Mouse (Mus musculus) telencephalon, adult 2 months (tissue): ENCODE results near the gene 1810030O07Rik.
"Not testable (repeated sequence)": the region's sequence is repeated elsewhere in the genome, so short reads cannot be mapped to it uniquely, and the experiment has no call there.

Source experiments
- DNase-seq: peaks from one replicate; pipeline ENCODE4 v3.0.0-alpha.2; 2011; ENCODE audit warnings: low read depth, low spot score

Gene 1810030O07Rik

GRCm38 (mm10) chrX:12673054-12673775 lies at the start of gene 1810030O07Rik:
TSS of gene 1810030O07Rik (minus strand) at chrX:12673668.
- peak; percentile 83 for DNase-seq

GRCm38 (mm10) chrX:12716036-12716435 lies 42.6 kb upstream of the 1810030O07Rik start:
- no peak for DNase-seq

GRCm38 (mm10) chrX:12713796-12714195 lies 40.3 kb upstream of the 1810030O07Rik start:
- no peak for DNase-seq

GRCm38 (mm10) chrX:12686910-12687309 lies 13.4 kb upstream of the 1810030O07Rik start:
- no peak for DNase-seq

GRCm38 (mm10) chrX:12686071-12686470 lies 12.6 kb upstream of the 1810030O07Rik start:
- DNase-seq: no peak

- DNase-seq: peak; percentile 21
These were observed 3.9 kb upstream of the 1810030O07Rik start for GRCm38 (mm10) chrX:12677396-12677795.

GRCm38 (mm10) chrX:12653879-12654278 lies 19.6 kb downstream of the 1810030O07Rik start:
- peak; percentile 32 for DNase-seq

- no peak for DNase-seq
These were observed 21.6 kb downstream of the 1810030O07Rik start for GRCm38 (mm10) chrX:12651906-12652305.

GRCm38 (mm10) chrX:12645531-12646304 lies 27.8 kb downstream of the 1810030O07Rik start:
- peak; percentile 22 for DNase-seq

- DNase-seq: peak; percentile 13
These were observed 28.5 kb downstream of the 1810030O07Rik start for GRCm38 (mm10) chrX:12644976-12645375.

- DNase-seq: no peak
These were observed 48.3 kb downstream of the 1810030O07Rik start for GRCm38 (mm10) chrX:12625131-12625530.

- not testable (repeated sequence) for DNase-seq
These were observed 61.1 kb downstream of the 1810030O07Rik start for GRCm38 (mm10) chrX:12612360-12612759.

GRCm38 (mm10) chrX:12611211-12611610 lies 62.3 kb downstream of the 1810030O07Rik start:
- no peak for DNase-seq

GRCm38 (mm10) chrX:12610541-12610940 lies 62.9 kb downstream of the 1810030O07Rik start:
- DNase-seq: not testable (repeated sequence)
